Mouse (Mus musculus) olfactory bulb, adult 2 months (tissue): ENCODE results near the gene Ddx1. TPM values are rescaled to one million over a fixed set of nuclear protein-coding genes. Genes with fewer than 3 reads are reported as not detected.

Experiments
- H3K27ac ChIP-seq: fragments of 200-500 bp; 2 replicates; pipeline ENCODE4 v1.5.1; 2012; ENCODE audit warnings: low read depth, low read length; ENCODE audit not compliant: insufficient read depth
- H3K4me1 ChIP-seq: fragments of 200-500 bp; 2 replicates; pipeline ENCODE4 v1.6.1; 2012; ENCODE audit warnings: low read length; ENCODE audit not compliant: control insufficient read depth, insufficient read depth
- H3K4me3 ChIP-seq: fragments of 200-500 bp; 2 replicates; pipeline ENCODE4 v1.5.1; 2012; ENCODE audit warnings: mild to moderate bottlenecking, low read depth, low read length, moderate library complexity; ENCODE audit not compliant: insufficient read depth
- CTCF ChIP-seq: fragments of 200-500 bp; IDR thresholded peaks from 2 replicates; pipeline ENCODE4 v1.5.1; 2012; ENCODE audit warnings: low read depth, mild to moderate bottlenecking, low read length, moderate library complexity; ENCODE audit not compliant: insufficient read depth
- POLR2A ChIP-seq: fragments of 200-500 bp; IDR thresholded peaks from 2 replicates; pipeline ENCODE4 v1.6.1; 2012; ENCODE audit warnings: mild to moderate bottlenecking, low read depth, low read length, moderate library complexity; ENCODE audit not compliant: insufficient read depth
- WGBS: fragments of 180-500 bp; shearing (Covaris S2); methylation state at CpG from one replicate; pipeline ENCODE4 v1.1.7; 2018; 5-methylcytosine and 5-hydroxymethylcytosine counted together
- polyA plus RNA-seq: library from polyadenylated mRNA; stranded (reverse); fragments of >200 nt; gene quantifications from 2 replicates; pipeline ENCODE4 v1.2.4, GENCODE M21; 2012; ENCODE audit warnings: low replicate concordance; ENCODE audit not compliant: missing spikeins, insufficient read depth, insufficient read length

Gene Ddx1
- polyA plus RNA-seq: 126 TPM in 1 of 2 replicates, not detected in the other

DNA sequence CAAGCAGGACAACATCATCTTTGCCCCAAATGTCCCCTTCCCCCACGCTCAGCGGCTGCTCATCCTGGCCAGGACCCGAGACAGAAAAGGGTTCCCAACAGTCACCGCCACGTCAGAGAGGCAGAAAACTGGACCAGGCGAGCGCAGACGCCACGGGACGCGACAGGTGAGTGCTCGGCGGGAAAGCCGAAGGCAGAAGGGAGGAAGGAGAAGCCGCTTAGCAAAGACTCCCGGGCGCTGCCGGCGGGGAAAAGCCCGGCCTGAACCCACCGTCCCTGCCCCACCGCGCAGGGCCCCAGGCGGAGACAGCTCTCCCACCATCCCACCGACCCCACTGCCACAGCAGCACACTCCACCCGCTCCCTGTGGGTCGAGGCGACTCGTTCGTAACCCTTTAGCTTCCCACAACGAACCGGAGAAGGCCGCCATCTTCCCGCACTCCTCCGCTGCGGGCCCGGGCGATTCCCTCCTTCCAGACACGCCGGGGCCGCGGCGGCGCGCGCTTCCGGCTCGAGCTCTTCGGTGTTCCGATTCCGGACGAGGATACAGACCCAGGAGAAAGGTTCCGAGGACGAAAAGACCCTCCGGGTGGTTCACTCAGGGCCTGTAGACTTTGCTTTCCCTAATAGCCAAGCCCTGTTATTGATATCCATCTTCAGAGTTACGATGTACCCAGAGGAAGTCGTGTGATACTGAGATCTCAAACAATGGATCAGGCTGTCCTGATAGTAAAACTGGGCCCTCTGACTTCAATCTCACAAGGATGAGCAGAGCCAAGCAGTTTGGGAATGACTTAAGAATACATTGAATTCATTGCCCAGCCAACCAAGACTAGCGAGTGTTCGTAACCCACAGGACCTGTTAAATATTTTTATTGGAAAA, at the start of gene Ddx1:
Gene Ddx1, minus strand, starts transcription at position 523 of the 882 bp plus-strand sequence.
- Histone ChIP-seq H3K4me3 (peak within 1 kb of the TSS; percentile 58), H3K4me1 (peaks cover 2% of the 10 kb centered on the region; the same call in 1 of the 2 replicates), H3K27ac (peak within 1 kb of the TSS; percentile 23; the same call in 1 of the 2 replicates)
- peak; percentile 59 for TF ChIP-seq POLR2A
- TF ChIP-seq CTCF: no peak
- 2% methylated on average over 59 of the region's 59 CpGs for WGBS

GRCm38 (mm10) chr12:13293421-13293881, 44.4 kb upstream of the Ddx1 start:
- TF ChIP-seq CTCF: no peak
- TF ChIP-seq POLR2A: no peak
- Histone ChIP-seq H3K4me1 (0 out of 2 replicates have a peak, but pooled peaks cover 2% of the 10 kb centered on the region), H3K27ac (no peak overlapping the region), H3K4me3 (no peak overlapping the region)
- 38% methylated on average over 3 of the region's 3 CpGs for WGBS

GRCm38 (mm10) chr12:13291453-13291852, 42.4 kb upstream of the Ddx1 start:
- H3K4me1 ChIP-seq: 0 out of 2 replicates have a peak, but pooled peaks cover 2% of the 10 kb centered on the region
- TF ChIP-seq POLR2A: no peak
- TF ChIP-seq CTCF: no peak
- no peak overlapping the region for H3K4me3 ChIP-seq
- H3K27ac ChIP-seq: no peak overlapping the region
- 96% methylated on average over 2 of the region's 2 CpGs for WGBS

DNA sequence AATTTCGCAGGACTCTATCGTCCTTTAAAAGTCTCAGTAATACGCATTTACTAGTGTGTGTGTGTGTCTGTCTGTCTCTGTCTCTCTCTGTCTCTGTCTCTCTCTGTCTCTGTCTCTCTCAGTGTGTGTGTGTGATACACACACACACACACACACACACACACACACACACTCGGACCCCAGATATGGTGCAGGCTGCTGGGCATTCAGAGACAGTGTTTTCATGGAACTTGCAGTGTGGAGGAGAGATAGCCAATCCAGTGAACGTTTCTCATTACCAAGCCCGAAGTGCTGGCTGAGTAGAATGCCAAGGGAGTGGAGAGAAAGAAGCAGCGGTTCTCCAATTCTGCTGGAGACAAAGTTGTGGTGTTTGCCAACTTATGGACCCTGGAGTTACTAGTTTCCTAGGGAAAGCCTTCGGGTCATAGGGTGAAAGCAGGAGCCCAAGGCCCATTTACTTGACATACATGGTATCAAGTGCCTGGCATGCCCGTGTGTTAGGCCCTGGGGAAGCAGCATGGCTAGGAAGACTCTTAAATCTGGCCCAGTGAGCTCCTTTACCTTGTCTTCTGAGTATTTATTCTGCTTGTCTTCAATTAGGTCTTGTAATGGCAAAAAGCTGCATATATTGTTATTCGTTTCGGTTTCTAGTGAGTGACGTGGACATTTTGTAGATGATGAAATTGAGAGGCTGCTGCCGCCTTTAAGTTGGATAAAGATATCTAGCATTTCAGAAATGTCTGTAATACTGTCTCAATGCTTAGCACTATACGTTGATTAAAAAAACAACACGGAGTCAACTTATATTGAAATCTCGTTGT, 20.8 kb upstream of the Ddx1 start:
- Histone ChIP-seq H3K4me3 (peak overlapping the region; percentile 94), H3K4me1 (peaks cover 4% of the 10 kb centered on the region; the same call in 1 of the 2 replicates), H3K27ac (no peak overlapping the region)
- 39% methylated on average over 16 of the region's 16 CpGs for WGBS
- TF ChIP-seq CTCF (no peak), POLR2A (no peak)

DNA sequence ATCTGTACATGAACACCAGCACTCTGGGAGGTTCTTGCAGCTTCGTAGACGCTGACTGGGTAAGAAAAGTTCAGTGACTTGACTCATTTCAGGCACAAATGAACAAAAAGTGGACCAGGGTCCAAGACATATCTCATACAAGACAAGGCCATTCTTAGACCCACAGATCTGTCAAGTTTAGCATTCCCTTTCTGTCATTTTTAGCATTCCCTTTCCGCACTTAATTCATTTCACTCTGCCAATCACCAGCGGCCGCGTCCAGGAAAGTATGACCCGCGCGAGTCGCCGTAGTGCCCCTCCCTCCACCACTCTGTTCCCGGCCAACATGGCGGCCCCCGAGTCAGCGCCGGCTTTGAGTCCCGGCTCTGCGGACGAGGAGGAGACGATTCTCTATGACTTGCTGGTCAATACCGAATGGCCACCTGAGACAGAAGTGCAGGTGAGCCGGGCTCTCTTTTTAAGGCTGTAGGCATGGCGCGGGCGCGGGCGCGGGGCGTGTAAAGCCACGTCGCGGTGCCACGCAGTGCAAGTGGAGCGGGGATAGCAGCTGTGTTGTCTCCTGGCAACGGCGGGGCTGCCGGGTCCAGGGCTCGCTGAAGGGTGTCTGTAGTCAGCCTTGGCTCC, 19.9 kb upstream of the Ddx1 start, which contains the start of gene Nbas:
Gene Nbas, plus strand, starts transcription at position 308 of the 624 bp plus-strand sequence.
- Histone ChIP-seq H3K4me1 (peaks cover 4% of the 10 kb centered on the region; the same call in 1 of the 2 replicates), H3K27ac (0 out of 2 replicates have a peak within 1 kb of the TSS, but pooled peaks have one; percentile 42), H3K4me3 (peak within 1 kb of the TSS; percentile 94)
- TF ChIP-seq CTCF (no peak), POLR2A (peak; percentile 63)
- WGBS: under 1% methylated on average over 38 of the region's 38 CpGs

DNA sequence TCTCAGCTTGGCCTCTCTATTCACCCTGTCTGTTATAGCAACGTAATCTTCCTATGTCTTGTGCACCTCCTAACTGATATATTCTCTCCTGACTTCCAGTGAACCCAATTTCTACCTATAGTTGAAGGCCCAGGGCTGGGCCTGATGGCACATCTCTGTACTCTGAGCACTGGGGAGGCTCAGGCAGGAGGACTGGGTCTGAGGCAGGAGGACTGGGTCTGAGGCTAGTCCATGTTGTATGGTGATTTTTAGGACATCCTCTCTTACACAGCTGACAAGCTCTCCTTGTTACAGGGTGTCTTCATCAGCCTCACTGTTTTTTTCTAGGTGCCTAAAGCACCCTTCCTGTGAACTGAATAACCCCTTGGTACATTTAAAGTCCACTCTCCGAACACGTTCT, 19.4 kb upstream of the Ddx1 start:
- Histone ChIP-seq H3K4me3 (peak overlapping the region; percentile 94; the same call in 1 of the 2 replicates), H3K27ac (no peak overlapping the region), H3K4me1 (peaks cover 4% of the 10 kb centered on the region; the same call in 1 of the 2 replicates)
- TF ChIP-seq CTCF (no peak), POLR2A (no peak)
- WGBS: 48% methylated on average over 3 of the region's 3 CpGs

- WGBS: 82% methylated on average over 2 of the region's 2 CpGs
- no peaks in the 10 kb centered on the region for H3K4me1 ChIP-seq
- no peak overlapping the region for H3K27ac ChIP-seq
- H3K4me3 ChIP-seq: no peak overlapping the region
- TF ChIP-seq CTCF (no peak), POLR2A (no peak)
These were observed 6.7 kb upstream of the Ddx1 start for GRCm38 (mm10) chr12:13255701-13256100.

DNA sequence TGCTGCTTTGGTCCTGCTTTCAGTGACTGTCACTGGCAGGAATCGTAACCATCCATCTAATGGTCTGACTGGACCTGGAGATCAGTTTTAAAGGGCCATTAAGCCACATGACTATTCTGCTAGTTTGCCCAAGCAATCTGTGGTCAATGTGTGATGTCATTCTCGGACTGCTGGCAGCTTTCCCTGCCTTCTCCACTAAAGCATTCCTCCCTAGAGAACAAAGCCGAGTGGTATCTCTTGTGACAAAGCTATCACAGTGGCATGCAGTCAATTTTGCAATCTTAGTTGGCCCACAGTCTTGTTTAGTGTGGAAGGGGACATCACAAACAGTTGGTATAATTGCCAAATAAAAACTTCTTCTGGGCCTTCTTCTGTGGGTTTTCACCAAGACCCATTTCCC, 6.1 kb upstream of the Ddx1 start:
- Histone ChIP-seq H3K27ac (no peak overlapping the region), H3K4me3 (no peak overlapping the region), H3K4me1 (no peaks in the 10 kb centered on the region)
- TF ChIP-seq POLR2A (no peak), CTCF (no peak)
- WGBS: 44% methylated on average over 3 of the region's 3 CpGs
